Mouse (Mus musculus) macrophage (primary cell): Measurements from ENCODE around the gene Smarca1. TPM values are rescaled to one million over a fixed set of nuclear protein-coding genes. Genes with fewer than 3 reads are reported as not detected.

Experiments
- H3K27ac ChIP-seq: fragments of 350-480 bp; formaldehyde crosslinking; 2 replicates; pipeline ENCODE4 v1.9.0; 2021
- H3K36me3 ChIP-seq: fragments of 350-480 bp; formaldehyde crosslinking; 2 replicates; pipeline ENCODE4 v1.9.0; 2021; ENCODE audit errors: inconsistent target
- H3K4me3 ChIP-seq: fragments of 350-480 bp; formaldehyde crosslinking; 2 replicates; pipeline ENCODE4 v1.9.0; 2021; ENCODE audit errors: inconsistent target
- H3K79me2 ChIP-seq: fragments of 350-480 bp; formaldehyde crosslinking; 2 replicates; pipeline ENCODE4 v1.9.0; 2021; ENCODE audit errors: inconsistent target
- WGBS: methylation state at CpG from one replicate; pipeline ENCODE4 v1.1.7; 2026; ENCODE audit warnings: inconsistent platforms; ENCODE audit not compliant: missing documents; 5-methylcytosine and 5-hydroxymethylcytosine counted together
- polyA plus RNA-seq: library from polyadenylated mRNA; stranded (reverse); fragments of 250-400 nt; gene quantifications from 3 replicates; pipeline ENCODE4 v1.2.4, GENCODE M21; 2018; ENCODE audit warnings: inconsistent platforms

Smarca1 gene
- polyA plus RNA-seq, 1 experiment from 2014 or later, result not detected

- 83% methylated on average over 6 of the region's 6 CpGs for WGBS
- no peaks in the 10 kb centered on the region for H3K36me3 ChIP-seq
- H3K79me2 ChIP-seq, result no peaks in the 10 kb centered on the region
- no peak overlapping the region for H3K4me3 ChIP-seq
- H3K27ac ChIP-seq, result no peak overlapping the region
Observed at GRCm38 (mm10) chrX:47882813-47883212, 10.0 kb downstream of the Smarca1 start.

DNA sequence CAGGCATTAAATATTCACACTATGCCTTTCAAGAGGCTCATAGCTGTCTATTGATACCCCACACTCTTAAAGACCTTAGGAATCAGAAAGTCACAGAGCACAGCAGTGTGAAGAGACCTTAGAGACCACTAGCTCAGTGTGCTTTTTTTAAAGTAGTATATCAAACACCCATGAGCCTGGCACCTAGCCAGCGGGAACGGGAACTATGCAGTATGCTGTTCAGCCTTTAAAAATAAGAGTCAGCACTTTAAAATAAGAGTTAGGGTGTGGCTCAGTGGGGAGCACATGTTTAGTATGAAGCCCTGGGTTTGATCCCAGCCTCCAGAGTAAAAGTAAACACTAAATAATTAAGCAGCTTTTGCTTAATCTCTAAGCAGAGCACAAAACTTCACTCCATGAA, 12.7 kb downstream of the Smarca1 start:
- Histone ChIP-seq H3K27ac (no peak overlapping the region), H3K36me3 (no peaks in the 10 kb centered on the region), H3K4me3 (no peak overlapping the region), H3K79me2 (no peaks in the 10 kb centered on the region)
- whole genome bisulfite sequencing, result 53% methylated on average over 2 of the region's 2 CpGs

DNA sequence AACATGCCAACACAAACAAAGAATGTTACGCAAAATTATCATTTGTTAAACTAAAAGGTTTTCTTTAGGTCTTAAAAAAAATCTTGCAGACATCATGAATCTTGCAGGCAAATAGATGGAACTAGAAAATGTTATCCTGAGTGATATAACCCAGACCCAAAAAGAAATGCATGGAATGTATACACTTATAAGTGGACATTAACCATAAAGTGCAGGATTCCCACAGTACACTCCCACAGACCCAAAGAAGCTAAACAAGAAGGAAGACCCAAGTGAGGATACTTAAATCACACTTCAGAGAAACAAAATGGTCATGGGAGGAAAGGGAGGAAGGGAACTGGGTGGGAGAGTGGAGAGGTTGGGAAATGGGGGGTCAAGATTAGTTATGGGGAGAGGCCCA, 34.2 kb downstream of the Smarca1 start:
- 100% methylated on average over 1 of the region's 1 CpGs for WGBS
- Histone ChIP-seq H3K27ac (no peak overlapping the region), H3K36me3 (no peaks in the 10 kb centered on the region), H3K79me2 (no peaks in the 10 kb centered on the region), H3K4me3 (no peak overlapping the region)

DNA sequence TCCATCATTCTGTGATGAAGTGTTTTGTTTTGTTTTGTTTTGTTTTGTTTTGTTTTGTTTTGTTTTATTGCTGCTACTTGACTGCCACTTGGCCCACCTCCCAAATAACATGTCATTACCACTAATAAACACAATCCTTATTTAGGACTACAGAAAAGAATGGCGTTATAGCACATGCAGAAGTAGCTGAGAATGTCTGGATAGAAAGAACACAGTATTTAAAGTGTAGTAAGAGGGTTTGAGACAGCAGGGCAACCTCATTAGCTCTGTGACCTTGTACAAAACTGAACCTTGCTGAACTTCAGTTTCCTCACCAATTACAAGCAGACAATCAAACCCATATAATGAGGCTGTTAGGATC, 57.0 kb downstream of the Smarca1 start:
- Histone ChIP-seq H3K27ac (no peak overlapping the region), H3K36me3 (no peaks in the 10 kb centered on the region), H3K4me3 (no peak overlapping the region), H3K79me2 (no peaks in the 10 kb centered on the region)
- WGBS, result 100% methylated on average over 1 of the region's 1 CpGs

DNA sequence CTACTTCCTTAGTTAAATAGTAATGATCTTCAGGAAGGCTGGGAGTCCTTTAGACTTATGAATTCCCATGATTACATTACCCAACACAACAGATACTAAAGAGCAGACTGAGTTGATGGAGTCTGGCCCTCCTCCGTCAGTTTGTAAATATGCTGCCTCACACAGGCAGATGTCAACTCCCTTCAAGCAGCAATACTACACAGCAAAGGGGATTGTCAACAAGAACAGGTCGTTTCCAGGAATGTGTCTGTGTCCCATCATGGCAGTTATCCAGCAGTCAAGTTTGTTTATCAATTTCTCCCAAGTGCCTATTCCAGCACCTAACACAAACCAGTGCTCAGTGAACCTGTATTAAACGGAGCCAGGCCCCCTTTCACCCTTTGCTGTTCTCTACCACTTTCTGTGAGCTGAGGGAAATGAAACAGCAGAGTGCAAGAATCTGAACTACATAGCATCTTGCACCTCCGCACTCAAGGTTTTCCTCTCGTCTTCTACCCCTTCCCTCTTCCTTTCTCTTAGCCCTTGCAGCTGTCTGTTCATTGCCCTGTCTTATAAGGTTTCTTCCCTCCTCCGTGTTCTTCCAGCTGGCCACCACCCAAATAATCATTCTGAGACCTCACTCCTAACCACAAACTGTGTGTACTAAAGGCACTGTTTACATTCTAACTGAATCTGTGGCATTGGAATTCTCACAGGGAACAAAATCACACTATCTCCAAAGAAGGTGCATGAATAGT, 57.5 kb downstream of the Smarca1 start:
- WGBS, result 72% methylated on average over 6 of the region's 6 CpGs
- Histone ChIP-seq H3K79me2 (no peaks in the 10 kb centered on the region), H3K4me3 (no peak overlapping the region), H3K27ac (no peak overlapping the region), H3K36me3 (no peaks in the 10 kb centered on the region)

GRCm38 (mm10) chrX:47833431-47833830, 59.3 kb downstream of the Smarca1 start:
- 90% methylated on average over 2 of the region's 2 CpGs for WGBS
- Histone ChIP-seq H3K36me3 (no peaks in the 10 kb centered on the region), H3K27ac (no peak overlapping the region), H3K4me3 (no peak overlapping the region), H3K79me2 (no peaks in the 10 kb centered on the region)

DNA sequence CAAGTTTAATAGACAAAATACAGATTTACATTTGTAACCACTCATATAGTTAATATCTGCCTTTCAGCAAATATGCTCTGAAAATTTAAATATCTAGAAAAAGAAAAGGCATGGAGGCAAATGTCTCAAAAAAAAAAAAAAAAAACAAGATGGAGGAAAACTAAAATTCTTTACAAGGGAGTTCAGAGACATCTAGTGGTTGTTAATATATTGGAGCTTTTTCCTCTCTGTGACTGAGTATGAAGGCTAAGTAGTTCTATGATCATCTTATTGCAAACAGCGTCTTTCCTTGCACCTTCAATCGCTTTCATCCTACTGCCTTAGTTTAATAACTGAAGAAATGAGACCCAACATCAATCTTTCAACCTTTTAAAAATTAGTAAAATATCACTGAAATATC, 72.2 kb downstream of the Smarca1 start:
- Histone ChIP-seq H3K36me3 (no peaks in the 10 kb centered on the region), H3K4me3 (no peak overlapping the region), H3K27ac (no peak overlapping the region), H3K79me2 (no peaks in the 10 kb centered on the region)
- 67% methylated on average over 2 of the region's 2 CpGs for WGBS

DNA sequence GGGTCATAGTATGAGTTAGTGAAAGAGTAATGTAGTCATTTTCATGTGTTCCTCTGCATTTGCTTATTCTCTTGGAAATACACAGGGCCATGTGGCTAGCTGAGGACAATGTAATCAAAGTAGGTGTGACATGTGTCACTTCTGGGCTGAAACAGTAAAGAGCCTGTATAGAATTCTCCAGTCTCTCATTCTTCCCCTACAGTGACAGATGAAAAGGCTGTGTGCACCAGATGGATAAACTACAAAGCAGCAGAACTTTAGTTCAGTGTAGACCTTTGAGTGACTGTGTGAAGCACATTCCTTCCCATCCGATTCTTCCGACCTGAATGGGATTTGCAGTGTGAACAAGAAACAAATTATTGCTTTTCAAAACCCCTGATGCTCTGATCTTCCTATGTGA, 84.1 kb downstream of the Smarca1 start:
- whole genome bisulfite sequencing, result 97% methylated on average over 2 of the region's 2 CpGs
- no peak overlapping the region for H3K27ac ChIP-seq
- H3K36me3 ChIP-seq, result no peaks in the 10 kb centered on the region

DNA sequence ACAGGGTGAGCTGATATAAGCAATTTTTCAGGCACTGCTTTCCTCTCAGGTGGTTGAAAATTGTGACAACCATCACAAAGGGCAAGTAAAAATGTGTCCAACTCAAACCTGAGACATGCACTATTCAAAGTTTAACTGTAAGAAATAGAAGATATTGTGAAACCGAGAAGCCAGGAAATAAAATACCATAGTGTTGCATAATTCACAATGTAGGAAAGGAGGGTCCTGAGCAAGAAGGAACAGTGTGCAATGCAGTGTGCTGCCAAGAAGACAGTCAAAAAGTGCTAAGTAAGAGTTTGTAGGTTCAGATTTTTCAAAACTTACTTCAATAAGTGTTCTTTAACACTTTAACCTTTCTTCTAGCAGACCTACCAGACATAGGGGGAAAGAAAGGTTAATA, 128.3 kb downstream of the Smarca1 start:
- Histone ChIP-seq H3K27ac (no peak overlapping the region), H3K4me3 (no peak overlapping the region), H3K36me3 (no peaks in the 10 kb centered on the region), H3K79me2 (no peaks in the 10 kb centered on the region)
- WGBS, result 33% methylated on average over 1 of the region's 1 CpGs

More for the DNA sequence above, 84.1 kb downstream of the Smarca1 start:
- H3K79me2 ChIP-seq, result no peaks in the 10 kb centered on the region
- H3K4me3 ChIP-seq, result no peak overlapping the region

DNA sequence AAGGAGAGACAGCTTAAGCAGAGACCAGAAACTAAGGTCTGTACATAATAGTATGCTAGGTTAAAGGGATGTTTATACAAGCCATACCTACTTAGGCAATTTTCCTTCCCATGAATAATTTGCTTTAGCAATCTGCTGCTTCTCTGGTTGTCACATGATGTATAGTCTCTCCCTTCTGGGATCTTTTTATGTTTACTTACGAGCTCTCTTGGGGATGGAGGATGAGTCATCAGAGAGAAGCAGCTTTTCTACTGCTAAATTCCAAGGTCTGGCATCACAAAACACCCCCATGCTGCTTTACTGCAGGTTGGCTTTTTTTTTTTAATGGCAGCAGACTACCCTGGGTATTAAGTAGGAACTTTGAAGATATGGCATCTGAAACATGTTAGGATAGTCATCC, 132.6 kb downstream of the Smarca1 start:
- 44% methylated on average over 1 of the region's 1 CpGs for WGBS
- no peak overlapping the region for H3K27ac ChIP-seq
- no peaks in the 10 kb centered on the region for H3K79me2 ChIP-seq
- H3K4me3 ChIP-seq, result no peak overlapping the region
- no peaks in the 10 kb centered on the region for H3K36me3 ChIP-seq

Other genes starting within 250 kb of the Smarca1 start
- gene Ocrl, start 19.4 kb upstream of the Smarca1 start, polyA plus RNA-seq, result 19.0 to 21.6 TPM (median 20.6 TPM) in 3 replicates
- gene Apln, start 141.9 kb upstream of the Smarca1 start, polyA plus RNA-seq, result 0.51 to 0.64 TPM (median 0.57 TPM) in 3 replicates
- gene Xpnpep2, start 215.8 kb upstream of the Smarca1 start, polyA plus RNA-seq, result not detected in 3 replicates